Mouse (Mus musculus) gastrocnemius, adult 2 months (tissue): ENCODE results near the gene Dnttip1. TPM values are rescaled to one million over a fixed set of nuclear protein-coding genes. Genes with fewer than 3 reads are reported as not detected.
A peak's percentile ranks its signal among the peaks of the same experiment; 100 is the strongest.
"Not testable (repeated sequence)": the region's sequence is repeated elsewhere in the genome, so short reads cannot be mapped to it uniquely, and the experiment has no call there.

Experiments used
- DNase-seq: peaks from one replicate; pipeline ENCODE4 v3.0.0; 2022
- H3K27ac ChIP-seq: fragments of 200-600 bp; 2 replicates; pipeline ENCODE4 v1.8.1; 2022; ENCODE audit warnings: mild to moderate bottlenecking
- H3K4me3 ChIP-seq: fragments of 200-600 bp; 2 replicates; pipeline ENCODE4 v1.8.1; 2022; ENCODE audit warnings: mild to moderate bottlenecking, moderate library complexity
- CTCF ChIP-seq: fragments of 200-600 bp; IDR thresholded peaks from 2 replicates; pipeline ENCODE4 v1.8.1; 2022; ENCODE audit warnings: antibody characterized with exemption, mild to moderate bottlenecking, moderate library complexity
- intact Hi-C: fragments of 180-260 bp; cut with DNase I; formaldehyde crosslinking; loops from one replicate; pipeline ENCODE4 v1.15.1; 2025
- long read RNA-seq, 2 experiments: library from polyadenylated mRNA; stranded (forward); transcript quantifications; one replicate each; pipeline ENCODE4 v2.0.0; 2021
- total RNA-seq, 2 experiments: library from RNA; stranded (reverse); gene quantifications; 2 replicates each; pipeline ENCODE4 v1.2.3; 2021

Dnttip1 gene
- 10 to 100 TPM; 18.5 to 19.4 TPM for total RNA-seq
- long read RNA-seq, experiment 1, transcript Dnttip1-201 (13 exons, 1,664 nt) = major isoform, 38 of 46 reads
- long read RNA-seq, experiment 1, partial matches to known transcripts = 2 of 46 reads
- long read RNA-seq, experiment 1, other reads (novel, unspliced or antisense) = 6 of 46 reads
- long read RNA-seq, experiment 2, transcript Dnttip1-201 (13 exons, 1,664 nt) = major isoform, 44 of 55 reads
- long read RNA-seq, experiment 2, partial matches to known transcripts = 2 of 55 reads
- long read RNA-seq, experiment 2, other reads (novel, unspliced or antisense) = 9 of 55 reads

DNA sequence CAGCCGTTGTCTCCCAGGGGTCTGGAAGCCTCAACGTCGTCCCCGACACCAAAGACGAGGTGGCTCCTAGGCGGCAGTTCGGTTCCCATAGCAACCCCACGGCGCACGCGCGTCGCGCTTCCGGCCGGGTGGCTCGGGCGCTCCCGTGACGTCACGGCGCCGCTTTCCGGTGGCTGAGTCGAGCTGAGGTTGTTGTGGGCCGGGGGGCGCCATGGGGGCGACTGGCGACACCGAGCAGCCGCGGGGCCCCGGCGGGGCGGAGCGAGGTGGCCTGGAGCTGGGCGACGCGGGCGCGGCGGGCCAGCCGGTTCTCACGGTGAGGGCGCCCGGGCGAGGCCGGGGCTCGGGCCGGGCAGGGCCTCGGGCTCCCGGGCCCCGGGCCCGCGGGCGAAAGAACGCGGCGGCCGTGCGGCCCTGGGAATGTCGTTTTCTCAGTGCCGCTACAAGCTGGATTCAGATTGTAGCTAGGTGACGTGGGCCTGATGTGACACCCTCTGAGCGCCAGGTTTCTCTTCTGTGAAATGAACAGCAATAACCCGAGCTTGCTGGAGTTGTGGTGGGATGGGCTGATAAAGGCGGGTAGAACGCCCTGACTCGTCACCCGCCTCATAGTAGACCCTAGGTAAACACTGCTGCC lies at the start of gene Dnttip1, which contains the start of gene Wfdc3:
Gene Dnttip1 (plus strand): TSS at position 141 of the 637 bp plus-strand sequence.
Gene Wfdc3 (minus strand): TSS at position 89 of the 637 bp plus-strand sequence.
- no peak for TF ChIP-seq CTCF
- Histone ChIP-seq H3K27ac (peak within 1 kb of the TSS; percentile 90), H3K4me3 (peak within 1 kb of the TSS; percentile 86)
- peak; percentile 96 for DNase-seq
- intact Hi-C loops = no loop called here

DNA sequence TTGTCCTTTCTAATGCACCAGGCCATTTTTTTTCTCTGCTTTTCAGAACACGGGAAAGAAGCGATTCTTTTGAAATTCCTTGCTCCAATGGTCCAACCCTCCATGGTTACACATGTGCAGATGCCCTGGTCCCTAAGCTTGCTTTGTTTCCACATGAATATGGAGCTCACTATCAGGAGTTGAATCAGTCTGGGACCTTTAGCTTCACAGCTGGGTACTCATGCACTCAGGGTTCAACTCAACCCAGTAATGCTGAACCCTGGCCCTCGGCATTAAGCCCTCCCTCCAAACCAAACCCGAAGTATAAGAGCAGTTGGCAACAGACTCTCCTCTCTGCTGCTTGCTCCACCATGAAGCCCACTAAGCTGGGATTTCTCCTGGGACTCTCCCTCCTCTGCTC lies 47.6 kb upstream of the Dnttip1 start, which contains the start of gene Spint4:
Gene Spint4 (plus strand): TSS at position 301 of the 400 bp plus-strand sequence.
- H3K4me3 ChIP-seq = no peak within 1 kb of the TSS
- DNase-seq = no peak
- H3K27ac ChIP-seq = no peak within 1 kb of the TSS
- no peak for TF ChIP-seq CTCF
- intact Hi-C loops = no loop called here

DNA sequence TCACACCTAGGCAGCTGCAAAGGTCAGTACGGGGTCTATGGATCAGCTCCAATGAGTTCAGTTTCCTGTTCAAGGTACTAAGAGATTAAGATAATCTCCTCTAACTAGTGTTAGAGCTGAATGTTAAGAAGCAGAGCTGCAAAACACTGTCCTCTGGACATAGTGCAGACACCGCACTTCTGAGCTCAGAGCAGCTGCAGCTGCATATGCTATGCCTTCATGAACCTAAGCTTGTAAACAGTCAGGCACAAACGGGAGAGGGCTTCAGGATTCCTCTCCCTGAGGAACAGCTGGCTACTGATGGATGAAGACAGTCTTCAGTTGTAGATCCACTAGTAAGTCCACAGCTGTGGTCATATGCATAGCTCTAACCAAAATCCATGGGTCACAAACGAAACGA lies 44.8 kb upstream of the Dnttip1 start:
- H3K4me3 ChIP-seq = no peak overlapping the region
- intact Hi-C loops = no loop called here
- no peak for TF ChIP-seq CTCF
- no peak for DNase-seq
- H3K27ac ChIP-seq = no peak overlapping the region

DNA sequence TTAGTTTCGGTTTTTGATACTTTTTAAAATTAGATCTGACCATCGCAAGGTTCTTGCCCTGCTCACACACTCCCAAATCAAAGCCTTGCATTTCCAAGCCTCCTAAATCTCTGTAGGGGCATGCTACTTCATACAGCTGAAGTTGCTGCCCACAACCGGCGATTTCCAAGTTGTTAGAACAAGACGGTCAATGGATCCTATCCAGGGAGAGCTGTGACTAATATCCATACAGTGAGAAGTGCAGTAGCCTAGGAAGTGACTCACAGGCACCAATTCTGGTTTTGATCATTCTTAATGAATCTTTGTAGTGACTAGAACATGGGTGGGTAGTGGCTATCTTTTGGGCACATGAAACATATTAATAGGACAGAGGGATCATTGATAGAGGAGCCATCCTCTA lies 44.0 kb upstream of the Dnttip1 start:
- no peak overlapping the region for H3K27ac ChIP-seq

DNA sequence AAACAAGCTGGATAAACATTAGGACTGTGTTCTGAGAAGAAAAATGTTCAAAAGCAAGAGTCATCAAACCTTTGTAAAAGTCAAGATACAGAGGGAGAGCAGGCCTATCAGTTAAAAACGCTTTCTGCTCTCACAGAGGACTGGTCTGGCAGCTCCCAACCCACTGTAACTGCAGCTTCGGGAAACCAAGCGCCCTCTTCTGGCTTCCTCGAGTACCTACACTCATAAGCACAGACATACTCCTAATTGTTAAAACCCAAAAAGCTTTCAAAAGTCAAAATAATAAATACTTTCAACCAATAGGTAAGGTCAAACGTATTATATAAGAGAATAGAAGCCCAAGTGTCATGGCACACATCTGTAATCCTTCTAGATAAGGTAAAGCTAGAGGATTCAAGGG lies 41.5 kb upstream of the Dnttip1 start:
- no peak overlapping the region for H3K4me3 ChIP-seq
- intact Hi-C loops = no loop called here
- no peak for TF ChIP-seq CTCF
- no peak for DNase-seq
- no peak overlapping the region for H3K27ac ChIP-seq

More for the DNA sequence above, 44.0 kb upstream of the Dnttip1 start:
- intact Hi-C loops = no loop called here
- H3K4me3 ChIP-seq = no peak overlapping the region
- DNase-seq = no peak
- no peak for TF ChIP-seq CTCF

DNA sequence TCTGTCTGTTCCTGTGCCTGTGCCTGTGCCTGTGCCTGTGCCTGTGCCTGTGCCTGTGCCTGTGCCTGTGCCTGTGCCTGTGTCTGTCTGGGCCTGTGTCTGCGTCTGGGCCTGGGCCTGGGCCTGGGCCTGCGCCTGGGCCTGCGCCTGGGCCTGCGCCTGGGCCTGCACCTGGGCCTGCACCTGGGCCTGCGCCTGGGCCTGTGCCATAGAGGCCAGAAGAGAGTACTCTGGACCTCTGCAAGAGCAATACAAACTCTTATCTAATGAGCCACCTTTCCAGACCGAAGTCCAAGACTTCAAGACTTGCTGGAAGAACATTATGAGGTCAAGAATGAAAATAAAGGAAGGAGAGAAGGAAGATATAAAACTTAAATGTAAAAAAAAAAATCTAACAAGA lies 40.5 kb upstream of the Dnttip1 start:
- no peak for DNase-seq
- H3K27ac ChIP-seq = no peak overlapping the region
- H3K4me3 ChIP-seq = no peak overlapping the region
- intact Hi-C loops = no loop called here
- no peak for TF ChIP-seq CTCF

DNA sequence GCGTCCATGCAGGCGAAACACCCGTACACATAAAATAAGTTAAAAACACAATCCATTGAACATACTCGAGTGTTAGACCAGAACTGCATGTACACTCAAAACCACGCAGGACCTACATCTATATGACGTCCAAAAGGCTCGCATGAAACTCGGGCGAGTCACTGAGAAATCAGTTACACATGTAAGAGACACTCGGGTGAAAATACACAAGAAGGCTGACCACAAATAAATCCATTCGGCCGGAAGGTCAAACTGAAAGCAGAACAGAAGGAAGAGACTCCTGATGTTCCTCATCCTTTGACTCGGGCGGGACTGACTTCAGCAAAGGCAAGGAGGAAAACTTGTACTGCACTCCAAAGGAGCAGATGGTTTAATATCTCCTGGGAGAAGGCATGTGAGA lies 39.8 kb upstream of the Dnttip1 start:
- Histone ChIP-seq H3K27ac (no peak overlapping the region), H3K4me3 (no peak overlapping the region)
- TF ChIP-seq CTCF = no peak
- no peak for DNase-seq
- intact Hi-C loops = no loop called here

DNA sequence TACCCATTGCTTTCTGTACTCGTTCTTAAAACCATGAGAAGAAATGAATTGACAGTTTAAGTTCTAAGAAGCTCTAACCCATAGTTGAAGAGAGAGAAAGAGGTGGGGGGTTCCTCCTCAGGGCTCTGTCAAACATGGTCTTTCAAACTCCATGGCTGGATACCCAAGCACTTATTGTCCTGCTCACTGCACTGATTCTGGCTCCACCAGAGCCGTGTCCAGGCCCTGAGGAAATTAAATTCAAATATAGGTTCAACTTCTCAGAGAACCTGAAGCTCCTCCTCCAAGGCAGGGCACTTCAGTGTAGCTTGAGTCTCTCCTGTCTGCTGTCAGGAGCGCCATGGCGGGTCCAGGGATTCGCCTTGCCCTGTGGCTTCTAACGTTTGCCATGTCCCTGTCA lies 30.8 kb upstream of the Dnttip1 start, which contains the start of gene Spint5:
Gene Spint5 (plus strand): TSS at position 301 of the 400 bp plus-strand sequence.
- intact Hi-C loops = no loop called here
- TF ChIP-seq CTCF = no peak
- DNase-seq = no peak
- Histone ChIP-seq H3K27ac (no peak within 1 kb of the TSS), H3K4me3 (no peak within 1 kb of the TSS)

DNA sequence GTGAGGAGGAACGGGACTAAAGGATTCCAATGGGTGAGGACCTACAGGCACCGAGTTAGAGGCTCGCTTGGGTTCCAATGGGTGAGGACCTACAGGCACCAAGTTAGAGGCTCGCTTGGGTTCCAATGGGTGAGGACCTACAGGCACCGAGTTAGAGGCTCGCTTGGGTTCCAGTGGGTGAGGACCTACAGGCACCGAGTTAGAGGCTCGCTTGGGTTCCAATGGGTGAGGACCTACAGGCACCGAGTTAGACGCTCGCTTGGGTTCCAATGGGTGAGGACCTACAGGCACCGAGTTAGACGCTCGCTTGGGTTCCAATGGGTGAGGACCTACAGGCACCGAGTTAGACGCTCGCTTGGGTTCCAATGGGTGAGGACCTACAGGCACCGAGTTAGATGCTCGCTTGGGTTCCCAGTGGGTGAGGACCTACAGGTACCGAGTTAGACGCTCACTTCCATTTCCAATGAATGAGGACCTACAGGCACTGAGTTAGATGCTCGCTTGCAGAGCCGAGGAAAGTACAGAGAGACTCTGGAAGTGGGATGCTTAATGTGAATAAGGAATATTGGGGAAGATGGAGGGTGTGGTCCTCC lies 29.5 kb upstream of the Dnttip1 start:
- intact Hi-C loops, H3K4me3 ChIP-seq, H3K27ac ChIP-seq, DNase-seq: not testable (repeated sequence)

DNA sequence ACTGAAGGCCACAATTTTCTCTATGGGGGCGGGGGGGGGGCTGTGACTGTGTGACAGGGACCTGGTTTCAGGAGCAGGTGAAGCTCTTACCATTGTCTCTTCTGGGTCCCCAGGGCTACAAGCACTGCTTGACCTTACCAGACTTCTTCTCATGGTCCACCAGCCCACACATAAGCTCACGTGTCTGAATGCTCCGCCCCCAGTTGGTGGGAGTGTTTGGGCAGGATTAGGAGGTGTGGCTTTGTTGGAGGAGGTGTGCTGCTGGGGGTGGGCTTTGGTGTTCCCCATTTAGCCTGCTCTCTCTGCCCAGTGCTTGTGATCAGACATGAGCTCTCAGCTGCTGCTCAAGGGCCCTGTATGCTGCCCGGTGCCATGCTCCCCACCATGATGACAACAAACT lies 22.5 kb upstream of the Dnttip1 start:
- intact Hi-C loops = no loop called here
- no peak for TF ChIP-seq CTCF

DNA sequence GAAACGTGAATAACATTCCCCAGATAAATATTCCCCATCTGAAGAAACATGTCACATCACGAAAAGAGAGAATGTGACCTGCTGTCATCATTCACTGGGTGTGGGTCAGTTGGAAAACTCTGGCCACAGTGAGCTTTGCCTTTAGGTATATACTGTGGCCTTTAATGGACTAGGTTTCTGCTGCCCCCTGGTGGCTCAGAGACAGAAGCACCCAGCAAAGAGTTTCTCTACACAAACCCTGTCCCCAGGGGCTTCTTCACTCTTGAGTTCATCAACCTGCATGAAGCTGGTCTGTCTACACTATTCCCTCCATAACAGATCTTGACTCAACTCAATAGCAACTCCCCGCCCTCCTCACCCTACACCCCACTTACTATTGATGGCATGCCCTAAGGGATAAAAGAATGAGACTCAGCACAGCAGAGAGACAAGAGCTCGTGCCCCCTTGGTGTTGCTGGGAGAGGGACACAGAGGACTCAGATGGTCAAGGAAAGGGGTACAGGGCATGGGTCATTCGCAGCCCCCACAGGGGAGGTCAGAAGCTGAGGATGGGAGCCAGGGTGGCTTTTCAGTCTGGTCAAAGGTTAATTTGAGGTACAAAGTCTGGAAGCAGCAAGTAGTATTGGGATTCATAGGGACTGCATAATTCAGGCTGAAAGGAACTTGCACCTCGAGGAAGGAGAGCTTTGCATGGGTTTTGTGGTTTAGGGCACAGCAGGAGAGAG lies 19.7 kb upstream of the Dnttip1 start:
- H3K27ac ChIP-seq = no peak overlapping the region
- intact Hi-C loops = loop anchor here (5.0 kb wide), 2 partner anchors 49 to 134 kb away; partner anchors contain the start of gene Eppin
- TF ChIP-seq CTCF = peak; percentile 89
- peak; percentile 63 for DNase-seq
- H3K4me3 ChIP-seq = no peak overlapping the region

More for the DNA sequence above, 22.5 kb upstream of the Dnttip1 start:
- Histone ChIP-seq H3K4me3 (no peak overlapping the region), H3K27ac (no peak overlapping the region)
- no peak for DNase-seq

DNA sequence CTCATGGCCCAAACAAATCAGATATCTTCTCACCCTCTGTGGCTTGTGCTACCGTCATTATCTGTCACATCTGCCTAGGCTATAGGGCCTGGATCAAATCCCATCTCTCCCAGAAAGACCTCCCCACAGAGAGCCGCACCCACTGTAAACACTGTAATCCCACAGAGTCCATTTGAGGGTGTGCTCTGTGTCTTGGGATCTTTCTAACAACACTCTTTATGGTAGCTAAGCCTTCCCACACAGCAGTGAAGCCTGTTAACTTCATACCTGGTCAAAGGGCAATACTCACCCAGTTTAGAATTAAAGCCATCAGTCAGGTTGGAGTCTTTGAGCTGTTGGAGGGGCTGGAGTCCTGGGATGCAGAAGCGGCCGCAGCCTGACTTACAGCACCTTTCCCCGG lies 14.1 kb upstream of the Dnttip1 start:
- no peak for TF ChIP-seq CTCF
- intact Hi-C loops = no loop called here
- no peak overlapping the region for H3K27ac ChIP-seq
- no peak for DNase-seq
- no peak overlapping the region for H3K4me3 ChIP-seq

DNA sequence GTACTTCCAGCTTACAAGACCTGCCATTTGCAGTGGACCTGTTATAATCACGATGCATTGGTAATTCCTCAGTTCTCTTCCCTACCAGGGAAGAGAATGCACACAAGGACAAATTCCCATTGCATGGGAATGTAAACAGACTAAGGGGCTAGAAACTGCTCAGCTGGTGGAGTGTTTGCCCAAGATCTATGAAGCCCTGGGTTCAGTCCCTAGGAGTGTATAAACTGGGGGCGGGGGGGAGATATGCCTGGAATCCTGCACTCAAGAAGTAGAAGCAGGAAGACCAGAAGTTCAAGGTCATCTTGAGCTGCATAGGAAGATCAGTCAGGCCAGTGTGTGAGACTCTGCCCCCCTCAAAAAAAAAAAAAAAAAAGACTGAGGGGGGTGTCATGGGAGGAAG lies 12.5 kb upstream of the Dnttip1 start:
- DNase-seq = no peak
- TF ChIP-seq CTCF = no peak
- intact Hi-C loops = no loop called here
- H3K27ac ChIP-seq = no peak overlapping the region
- no peak overlapping the region for H3K4me3 ChIP-seq
